Mouse (Mus musculus): ENCODE data around the gene A530032D15Rik. TPM values are rescaled to one million over a fixed set of nuclear protein-coding genes. Genes with fewer than 3 reads are reported as not detected.
"Not testable (repeated sequence)": the region's sequence is repeated elsewhere in the genome, so short reads cannot be mapped to it uniquely, and the experiment has no call there.

Gene A530032D15Rik
- total RNA-seq (2015): 9.4 and 10.2 TPM in 2 replicates
- total RNA-seq (2017): 8.8 and 22.5 TPM in 2 replicates

DNA sequence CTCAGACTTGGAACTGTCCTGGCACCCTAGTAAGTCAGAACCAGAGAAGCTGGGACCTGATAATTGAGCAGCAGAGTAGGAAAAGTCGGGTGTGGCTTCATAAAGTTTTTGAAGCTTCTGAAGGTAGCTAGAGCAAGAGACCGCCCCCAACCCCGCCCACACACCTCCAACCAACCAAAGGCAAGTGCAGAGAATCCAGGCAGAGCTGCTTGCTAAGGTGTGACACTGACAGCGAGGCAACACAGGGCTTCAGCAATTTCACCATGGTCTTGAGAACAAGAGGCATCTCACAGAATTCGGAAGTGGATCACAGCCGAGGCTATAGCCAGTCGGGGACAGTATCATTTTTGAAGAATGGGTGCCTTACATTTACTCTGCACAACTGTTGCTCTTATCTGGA, at the start of gene A530032D15Rik:
Gene A530032D15Rik, minus strand, starts transcription at position 101 of the 400 bp plus-strand sequence.
- not testable (repeated sequence) for ATAC-seq (ENCODE audit: poor library complexity, severe bottlenecking)

- not testable (repeated sequence) for ATAC-seq (ENCODE audit: poor library complexity, severe bottlenecking)
Measured at GRCm38 (mm10) chr1:85155151-85155550, 45.5 kb upstream of the A530032D15Rik start.

DNA sequence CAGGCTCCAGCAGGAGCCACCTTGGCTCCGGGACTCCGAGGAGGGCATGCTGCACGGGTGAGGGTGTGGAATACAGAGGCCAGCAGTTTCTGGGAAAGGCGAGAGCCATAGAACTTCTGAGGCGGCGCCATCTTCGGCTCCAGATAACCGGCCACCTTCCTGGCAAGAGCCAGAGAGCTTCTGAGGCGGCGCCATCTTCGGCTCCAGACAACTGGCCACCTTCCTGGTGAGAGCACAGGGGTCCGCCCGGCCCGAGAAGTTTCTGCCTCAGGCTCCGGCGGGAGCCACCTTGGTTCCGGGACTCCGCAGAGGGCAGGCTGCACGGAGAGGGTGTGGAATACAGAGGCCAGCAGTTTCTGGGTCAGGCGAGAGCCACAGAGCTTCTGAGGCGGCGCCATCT, 24.0 kb upstream of the A530032D15Rik start:
- not testable (repeated sequence) for ATAC-seq (ENCODE audit: poor library complexity, severe bottlenecking)

DNA sequence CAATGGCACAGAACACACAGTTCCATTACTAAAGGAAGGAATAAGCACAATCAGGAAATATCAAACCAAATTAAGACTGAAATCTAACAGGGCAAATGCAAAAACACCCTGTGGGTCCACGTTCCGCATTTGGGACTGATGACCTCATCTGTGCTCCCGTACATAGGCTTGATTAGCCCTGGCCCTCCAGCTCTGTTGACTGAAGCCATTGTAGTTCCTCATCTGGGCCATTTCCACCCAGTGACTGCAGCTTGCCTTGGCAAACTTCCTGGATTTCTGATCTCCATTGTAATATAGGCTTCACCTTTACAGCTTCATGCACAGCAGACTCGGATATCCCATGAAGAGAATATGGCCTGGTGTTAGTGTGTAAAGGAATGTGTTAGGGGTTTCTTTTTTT, 12.2 kb upstream of the A530032D15Rik start:
- ATAC-seq (ENCODE audit: poor library complexity, severe bottlenecking): not testable (repeated sequence)

DNA sequence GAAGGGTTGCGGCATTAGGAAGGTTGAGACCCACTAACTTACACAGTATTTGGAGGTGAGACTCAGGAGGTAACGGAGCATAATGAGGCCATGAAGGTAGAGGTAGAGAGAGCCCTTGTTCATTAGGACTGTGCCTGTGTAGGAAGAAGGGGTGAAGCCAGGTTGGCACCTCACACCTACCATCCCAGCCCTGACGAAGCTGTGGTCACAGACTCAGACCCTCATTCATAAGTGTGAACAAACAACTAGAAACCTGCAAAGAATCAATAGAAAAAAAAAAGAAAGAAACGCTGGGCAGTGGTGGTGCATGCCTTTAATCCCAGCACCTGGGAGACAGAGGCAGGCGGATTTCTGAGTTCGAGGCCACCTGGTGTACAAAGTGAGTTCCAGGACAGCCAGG, 8.7 kb upstream of the A530032D15Rik start:
- not testable (repeated sequence) for ATAC-seq (ENCODE audit: poor library complexity, severe bottlenecking)

DNA sequence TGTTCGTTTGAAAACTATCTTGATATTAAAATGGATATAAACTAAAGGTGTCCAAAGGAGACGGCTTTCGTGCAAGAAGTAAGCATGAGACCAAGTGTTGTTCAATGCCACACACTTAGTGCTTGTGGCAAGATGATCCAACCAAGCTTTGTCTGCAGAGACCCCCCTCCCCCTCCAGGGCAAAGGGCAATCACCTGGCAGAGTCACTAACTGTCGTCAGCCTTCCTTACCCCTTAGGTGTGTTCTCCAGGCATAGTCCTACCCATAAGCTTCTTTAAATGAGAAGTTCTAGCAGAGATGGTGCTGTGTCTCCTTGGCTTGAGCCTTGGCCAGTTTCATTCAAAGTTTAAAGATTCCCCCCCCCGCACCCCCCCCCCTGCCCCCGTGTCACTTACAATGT, 7.9 kb upstream of the A530032D15Rik start:
- not testable (repeated sequence) for ATAC-seq (ENCODE audit: poor library complexity, severe bottlenecking)

DNA sequence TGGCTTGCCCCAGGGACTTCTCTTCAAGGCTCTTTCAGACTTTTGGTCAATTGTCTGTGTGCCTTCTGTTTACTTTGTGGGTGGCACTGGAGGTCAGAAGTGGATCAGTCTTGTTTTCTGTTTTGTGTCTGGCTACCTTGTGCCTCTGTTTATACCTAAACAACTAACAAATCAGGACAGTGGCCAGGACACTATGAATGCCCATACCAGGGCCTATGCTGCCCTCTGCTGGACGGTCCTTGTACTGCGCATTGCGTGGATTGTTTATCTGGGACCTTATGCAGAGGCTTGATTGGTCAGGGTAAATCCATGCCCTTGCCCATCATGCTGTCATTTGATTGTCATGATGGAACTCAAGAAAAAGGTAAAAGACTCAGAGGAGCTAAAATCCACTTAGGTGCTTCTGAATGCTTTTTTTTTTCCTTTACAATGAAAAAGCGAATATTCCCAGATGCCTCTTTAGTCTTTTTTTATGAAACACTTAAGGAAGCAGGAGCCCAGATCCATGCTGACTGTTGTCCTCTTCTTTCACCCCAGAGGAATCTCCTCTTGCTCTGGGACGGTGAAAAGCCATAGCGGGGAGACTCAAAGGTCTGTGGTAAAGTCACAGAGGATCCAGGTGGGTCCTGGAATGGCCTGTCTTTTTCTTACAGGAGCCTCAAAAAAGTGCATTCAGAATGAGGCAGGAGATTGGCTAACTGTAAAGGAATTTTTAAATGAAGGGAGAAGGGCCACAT, 5.2 kb upstream of the A530032D15Rik start:
- ATAC-seq (ENCODE audit: poor library complexity, severe bottlenecking): not testable (repeated sequence)

DNA sequence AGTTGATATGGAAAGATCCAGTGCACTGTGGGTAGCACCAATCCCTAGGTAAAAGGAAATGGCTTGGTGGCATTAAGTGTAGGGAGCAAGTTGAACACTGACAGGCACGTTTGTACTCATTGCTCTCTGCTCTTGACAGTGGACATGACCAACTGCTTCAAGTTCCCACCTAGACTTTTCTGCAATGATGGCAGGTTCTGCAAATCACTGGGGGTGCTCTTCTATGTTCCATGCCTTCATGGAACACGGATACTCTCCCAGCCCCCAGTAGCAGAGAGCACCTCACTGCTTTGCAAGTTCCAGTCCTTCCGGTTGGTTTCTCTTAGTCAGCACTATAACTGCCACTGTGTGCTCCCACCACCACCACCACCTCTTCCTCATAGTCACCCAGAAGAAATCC, 4.4 kb upstream of the A530032D15Rik start:
- ATAC-seq (ENCODE audit: poor library complexity, severe bottlenecking): not testable (repeated sequence)

GRCm38 (mm10) chr1:85112889-85113288, 3.2 kb upstream of the A530032D15Rik start:
- not testable (repeated sequence) for ATAC-seq (ENCODE audit: poor library complexity, severe bottlenecking)

DNA sequence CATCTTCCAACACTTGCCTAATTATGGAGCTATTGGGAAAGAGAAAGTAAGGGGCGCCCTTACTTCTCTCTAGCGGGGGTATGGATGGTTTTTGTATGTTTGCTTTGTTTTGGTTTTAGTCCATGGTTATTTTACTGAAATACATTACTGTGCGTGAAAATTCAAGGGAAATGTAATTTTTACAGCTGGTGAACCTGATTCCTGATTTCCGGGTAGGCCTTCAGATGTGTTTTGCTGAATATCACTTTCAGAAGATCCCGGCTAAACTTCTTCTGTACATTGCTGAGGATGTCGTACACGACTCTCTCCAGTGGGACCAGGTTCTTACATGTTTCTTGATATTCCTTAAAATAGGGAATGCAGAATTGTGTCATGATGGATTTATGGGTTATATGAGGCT, 2.6 kb upstream of the A530032D15Rik start:
- not testable (repeated sequence) for ATAC-seq (ENCODE audit: poor library complexity, severe bottlenecking)

- ATAC-seq (ENCODE audit: poor library complexity, severe bottlenecking): not testable (repeated sequence)
Measured at GRCm38 (mm10) chr1:85111572-85111971, 1.9 kb upstream of the A530032D15Rik start.

GRCm38 (mm10) chr1:85110876-85111275, 1.2 kb upstream of the A530032D15Rik start:
- not testable (repeated sequence) for ATAC-seq (ENCODE audit: poor library complexity, severe bottlenecking)

- ATAC-seq (ENCODE audit: poor library complexity, severe bottlenecking): not testable (repeated sequence)
Measured at GRCm38 (mm10) chr1:85106013-85106412, 3.6 kb downstream of the A530032D15Rik start.

DNA sequence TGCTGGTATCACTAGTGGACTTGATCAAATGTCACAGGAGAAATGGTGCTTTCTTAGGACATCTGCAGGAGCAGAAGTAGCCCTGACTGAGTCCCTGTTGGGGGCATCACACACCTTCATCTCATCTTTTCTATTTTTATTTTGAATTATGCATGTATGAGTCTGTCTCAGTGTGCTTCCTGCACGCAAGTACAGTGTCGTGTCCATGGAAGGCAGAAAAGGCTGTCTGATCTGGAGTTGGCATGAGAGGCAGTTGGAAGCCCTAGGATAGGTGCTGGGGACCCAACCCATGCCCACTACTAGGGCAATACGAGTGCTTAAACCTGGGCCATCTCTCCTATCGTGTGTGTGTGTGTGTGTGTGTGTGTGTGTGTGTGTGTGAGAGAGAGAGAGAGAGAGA, 4.3 kb downstream of the A530032D15Rik start:
- ATAC-seq (ENCODE audit: poor library complexity, severe bottlenecking): not testable (repeated sequence)

DNA sequence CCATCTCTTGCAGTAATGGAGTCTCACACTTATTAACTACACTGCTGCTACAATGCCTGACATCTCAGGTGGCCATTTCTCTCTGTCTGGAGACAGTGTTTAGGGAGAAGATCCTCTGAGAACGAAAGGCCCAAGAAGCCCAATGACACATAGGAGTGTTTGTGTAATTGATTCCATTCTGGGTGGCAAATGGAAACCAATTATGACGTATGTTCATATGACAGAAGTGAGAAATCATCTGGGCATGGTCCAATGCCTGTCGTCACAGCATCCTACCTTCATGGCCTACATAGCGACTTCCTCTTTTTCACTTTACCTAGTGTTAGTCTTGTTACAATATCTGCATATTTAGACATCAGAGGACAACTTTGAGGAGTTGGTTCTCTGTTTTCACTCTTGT, 7.9 kb downstream of the A530032D15Rik start:
- ATAC-seq (ENCODE audit: poor library complexity, severe bottlenecking): not testable (repeated sequence)

DNA sequence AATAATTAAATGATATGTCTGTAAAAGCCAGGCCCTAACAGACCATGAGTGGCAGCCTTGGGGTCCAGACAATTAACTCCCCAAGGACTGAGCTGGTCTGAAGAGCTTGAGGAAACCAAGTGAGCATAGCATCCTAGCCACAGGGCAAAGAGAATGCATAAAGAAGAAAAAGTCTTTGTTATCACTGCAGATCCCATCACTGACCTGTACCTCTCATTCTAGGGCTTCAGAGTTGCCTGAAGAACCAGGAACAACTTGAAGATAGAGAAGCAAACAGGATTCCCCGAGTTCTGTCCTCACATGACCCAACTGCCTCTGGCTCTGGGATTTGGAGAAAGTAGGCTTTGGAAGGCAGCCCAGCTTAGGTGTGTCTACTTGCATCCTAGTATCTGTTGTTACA, 9.8 kb downstream of the A530032D15Rik start, which contains the start of gene Gm10553:
Gene Gm10553, plus strand, starts transcription at position 301 of the 400 bp plus-strand sequence.
- ATAC-seq (ENCODE audit: poor library complexity, severe bottlenecking): not testable (repeated sequence)

DNA sequence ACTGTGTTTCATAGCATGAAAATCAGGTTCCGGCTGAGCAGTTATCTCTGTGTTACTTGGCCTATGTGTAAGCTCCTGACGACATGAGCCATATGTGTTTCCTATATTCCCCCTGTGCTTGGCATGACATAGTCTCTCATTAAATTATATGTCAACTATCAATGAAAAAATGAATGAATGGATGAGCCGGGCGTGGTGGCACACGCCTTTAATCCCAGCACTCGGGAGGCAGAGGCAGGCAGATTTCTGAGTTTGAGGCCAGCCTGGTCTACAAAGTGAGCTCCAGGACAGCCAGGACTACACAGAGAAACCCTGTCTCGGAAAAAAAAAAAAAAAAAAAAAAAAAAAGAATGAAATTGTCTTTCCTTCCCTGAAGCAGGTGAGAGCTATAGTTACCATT, 10.6 kb downstream of the A530032D15Rik start:
- ATAC-seq (ENCODE audit: poor library complexity, severe bottlenecking): not testable (repeated sequence)

DNA sequence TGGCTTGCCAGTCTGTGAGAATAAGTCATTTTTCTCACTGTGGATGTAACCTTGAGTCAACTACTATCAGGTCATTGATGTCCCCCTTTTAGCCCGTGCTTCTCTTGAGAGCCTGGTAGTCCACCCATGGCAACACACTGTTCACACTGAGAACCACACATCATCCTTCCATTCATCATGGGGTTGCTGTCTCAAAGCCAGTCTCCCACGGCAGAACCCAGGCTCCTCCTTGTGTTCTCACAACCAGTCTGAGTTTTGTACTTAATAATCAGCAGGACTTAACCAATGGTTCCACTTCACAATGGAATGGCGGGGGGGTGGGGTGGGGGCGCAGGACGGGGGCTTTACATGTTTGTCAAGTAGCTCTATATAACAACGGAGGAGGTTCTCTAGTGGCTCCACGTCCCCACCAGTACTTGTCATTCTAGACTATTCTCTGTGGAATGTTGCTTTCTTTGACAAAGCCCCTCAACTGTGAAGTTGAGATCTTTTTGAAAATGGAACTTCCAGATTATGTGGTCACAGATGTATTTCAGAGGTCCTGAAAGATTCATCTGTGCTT, 16.6 kb downstream of the A530032D15Rik start:
- not testable (repeated sequence) for ATAC-seq (ENCODE audit: poor library complexity, severe bottlenecking)

DNA sequence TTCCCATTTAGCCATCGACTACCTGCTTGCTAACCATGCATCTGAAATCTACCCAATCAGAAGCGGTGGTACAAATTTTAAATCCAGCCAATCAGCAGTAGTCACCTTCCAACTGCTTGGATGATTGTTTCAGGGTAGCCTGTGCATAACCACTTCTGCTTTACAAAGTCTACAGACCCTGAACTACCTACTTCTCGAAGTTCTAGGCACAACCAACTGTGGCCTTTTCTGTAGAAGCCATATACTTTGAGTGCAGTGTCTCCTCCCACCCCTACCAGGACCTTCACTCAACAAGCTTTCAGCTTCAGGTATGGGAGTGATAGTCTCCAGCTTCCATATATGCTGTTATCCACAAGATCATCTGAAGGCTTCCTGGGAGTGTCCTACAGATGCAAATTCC, 17.5 kb downstream of the A530032D15Rik start:
- ATAC-seq (ENCODE audit: poor library complexity, severe bottlenecking): not testable (repeated sequence)

- not testable (repeated sequence) for ATAC-seq (ENCODE audit: poor library complexity, severe bottlenecking)
Measured at GRCm38 (mm10) chr1:85086211-85086610, 23.4 kb downstream of the A530032D15Rik start.

DNA sequence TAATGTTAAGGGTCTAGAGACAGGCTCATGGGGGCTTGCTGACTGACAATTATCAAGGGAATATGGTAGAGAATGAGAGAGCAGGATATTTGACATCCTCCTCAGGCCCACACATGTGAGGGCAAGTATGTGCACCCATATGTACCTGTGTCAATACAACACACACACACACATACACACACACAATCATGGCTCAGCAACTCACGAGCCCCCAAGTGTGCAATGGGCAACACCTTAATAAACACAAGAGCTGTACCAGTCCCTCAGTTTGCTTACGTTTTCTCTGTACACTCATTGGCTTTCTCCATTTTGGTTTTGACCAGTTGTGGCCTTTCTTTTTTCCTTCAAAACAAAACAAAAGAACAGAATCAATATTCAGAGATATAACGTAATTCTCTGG, 24.9 kb downstream of the A530032D15Rik start:
- ATAC-seq (ENCODE audit: poor library complexity, severe bottlenecking): not testable (repeated sequence)

DNA sequence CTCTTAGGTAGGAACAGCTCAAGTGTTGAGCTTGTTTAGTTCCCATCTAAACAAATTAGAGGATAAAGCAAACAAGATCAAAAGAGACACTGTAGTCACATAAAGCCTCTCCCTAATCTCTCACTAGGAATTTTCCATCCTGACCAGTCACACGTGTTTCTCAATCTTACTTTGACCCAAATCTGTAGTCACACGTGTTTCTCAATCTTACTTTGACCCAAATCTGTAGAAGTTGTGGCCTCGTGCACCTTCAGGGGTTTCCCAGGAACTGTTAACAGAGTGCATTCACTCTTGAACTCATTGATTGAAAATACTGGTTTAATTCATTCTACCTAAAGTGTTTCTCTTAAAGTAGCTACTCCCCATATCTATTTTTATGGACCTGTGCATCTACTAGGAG, 36.6 kb downstream of the A530032D15Rik start:
- ATAC-seq (ENCODE audit: poor library complexity, severe bottlenecking): not testable (repeated sequence)
